Mouse (Mus musculus) kidney, postnatal 4 days (tissue): ENCODE measurements around the gene Olfr877.

Experiments
- DNase-seq, 2 experiments: peaks; one replicate each; pipeline ENCODE4 v3.0.0; 2021; ENCODE audit warnings: mixed read lengths in 2 of 2

Olfr877 gene

DNA sequence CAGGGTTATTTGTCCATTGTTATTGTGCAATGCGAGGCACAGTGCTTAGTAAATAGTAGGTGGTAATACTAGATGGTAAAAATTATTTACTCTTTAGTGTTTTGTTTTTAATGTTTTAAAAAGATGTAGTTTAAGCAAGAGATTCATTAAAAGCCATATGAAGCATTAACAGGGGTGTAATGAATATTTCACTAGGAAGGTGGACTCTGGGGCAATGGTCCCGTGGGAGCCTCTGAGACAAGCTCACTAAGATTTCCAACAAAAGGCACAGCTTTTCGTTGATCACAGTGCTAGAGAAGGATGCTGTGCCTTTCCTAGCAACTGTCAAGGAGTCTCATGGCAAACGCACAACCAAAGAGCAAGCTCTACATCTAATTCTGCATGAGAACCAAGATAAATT is at the start of gene Olfr877:
Gene Olfr877 (plus strand): TSS at position 301 of the 400 bp plus-strand sequence.
- DNase-seq, result no peak

DNA sequence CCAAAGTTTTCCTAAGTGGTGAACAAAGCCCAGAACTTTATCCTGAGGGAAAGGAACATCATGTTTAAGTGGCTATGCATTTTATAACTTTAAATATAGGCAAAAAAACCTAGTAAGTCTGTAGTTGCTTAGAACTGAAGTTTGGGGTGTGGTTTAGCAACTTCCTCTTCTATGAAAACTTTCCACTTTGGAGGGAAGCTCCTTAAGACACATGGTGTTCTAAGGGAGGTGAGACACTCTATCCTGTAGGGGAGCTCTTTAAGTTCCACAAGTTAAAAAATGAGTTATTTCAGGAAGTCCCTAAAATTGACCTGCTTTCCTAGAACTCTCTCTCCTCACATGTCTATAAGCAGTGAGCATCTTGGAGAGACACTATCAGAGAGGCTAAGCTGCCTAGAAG is 46.8 kb upstream of the Olfr877 start:
- no peak for DNase-seq

DNA sequence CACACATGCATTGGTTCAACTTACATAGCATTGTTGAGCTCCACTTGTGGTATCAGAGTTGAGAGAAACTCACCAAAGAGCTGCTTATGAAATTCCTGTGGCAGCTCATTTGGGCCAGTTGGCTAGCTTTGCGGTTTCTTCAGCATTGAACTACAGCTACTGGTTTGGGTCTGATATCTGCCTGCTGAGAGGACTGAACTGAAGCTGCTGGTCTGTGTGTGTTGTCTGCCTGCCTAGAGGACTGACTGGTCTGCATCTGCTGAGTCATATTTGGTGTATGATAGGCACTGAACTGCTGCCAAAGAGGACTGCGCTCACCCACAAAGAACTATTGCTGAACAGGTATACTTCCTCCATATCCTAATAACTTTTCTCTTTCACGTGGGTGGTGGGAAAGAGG is 45.6 kb upstream of the Olfr877 start:
- DNase-seq, result no peak

DNA sequence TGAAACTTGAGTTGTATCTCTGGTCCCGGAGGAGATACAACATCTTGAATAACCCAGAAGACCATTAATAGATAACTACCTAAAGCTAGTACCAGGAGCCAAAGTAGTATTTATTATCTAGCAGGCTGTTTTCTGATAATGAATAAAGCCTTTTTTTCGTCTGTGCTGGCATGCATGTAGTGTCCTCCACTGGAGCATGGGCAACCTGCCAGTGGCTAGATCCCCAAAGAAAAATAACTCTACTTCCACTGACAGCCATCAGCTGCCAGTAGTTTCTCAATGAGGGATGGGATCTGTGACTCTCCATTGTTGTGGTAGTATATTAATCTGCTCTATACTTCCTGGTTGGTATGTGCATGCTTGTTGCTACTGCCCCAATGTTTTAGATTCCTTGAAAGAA is 45.1 kb upstream of the Olfr877 start:
- DNase-seq, result peak; percentile 12 to 24

DNA sequence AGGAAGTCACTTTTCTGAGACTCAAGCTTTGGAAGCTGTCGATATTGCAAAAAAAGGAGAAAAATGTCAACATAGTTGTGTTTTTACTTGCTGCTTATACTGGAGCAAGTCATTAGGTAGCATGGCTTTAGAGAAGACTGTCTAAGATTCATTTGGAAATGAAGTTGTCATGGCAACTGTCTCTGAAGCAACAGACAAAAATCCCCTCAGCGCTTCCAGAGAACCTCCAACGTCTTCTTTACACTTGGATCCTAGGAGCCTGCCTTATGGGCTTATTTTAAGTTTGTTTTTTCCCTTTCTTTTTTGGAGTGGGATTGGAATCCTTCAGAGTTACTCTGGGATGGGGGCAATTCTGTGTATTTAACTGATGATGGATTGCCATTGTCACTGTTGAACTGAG is 39.4 kb upstream of the Olfr877 start:
- no peak for DNase-seq

DNA sequence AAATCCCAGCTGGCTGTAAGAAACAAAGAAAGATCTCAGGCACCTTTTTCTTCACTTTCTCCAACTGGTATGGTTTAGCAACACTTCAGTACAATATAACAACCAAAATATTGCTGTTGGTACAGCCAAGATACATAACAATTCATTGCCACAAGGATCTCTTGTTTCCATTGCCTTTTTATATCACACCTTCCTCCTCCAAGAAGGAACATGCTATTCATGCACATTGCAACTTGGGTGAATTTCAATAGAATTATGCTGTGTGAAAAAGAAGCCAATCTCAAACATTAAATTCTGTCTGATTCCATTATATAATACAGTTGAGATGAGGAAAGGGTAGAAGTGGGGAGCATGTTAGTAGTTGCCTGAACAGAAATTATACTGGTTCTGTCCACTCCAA is 24.2 kb upstream of the Olfr877 start:
- no peak for DNase-seq

DNA sequence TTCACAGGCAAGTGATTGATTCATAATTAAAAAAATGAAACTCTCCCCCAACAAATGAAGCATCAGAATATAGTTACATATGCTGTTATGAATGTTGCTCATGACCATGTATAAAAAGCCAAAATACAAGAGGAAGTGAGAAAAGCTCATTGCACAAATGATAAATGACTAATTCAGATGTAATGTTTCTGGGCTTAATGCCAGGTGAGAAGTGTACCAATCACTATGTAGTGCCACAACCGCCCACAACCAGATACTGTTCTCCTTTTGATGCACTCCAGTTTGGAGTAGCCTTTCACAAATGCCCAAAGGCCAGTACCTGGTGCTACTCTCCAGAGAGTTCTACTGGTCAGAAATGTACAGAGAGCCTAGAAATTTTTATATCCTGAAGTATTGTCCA is 20.7 kb upstream of the Olfr877 start:
- no peak for DNase-seq

DNA sequence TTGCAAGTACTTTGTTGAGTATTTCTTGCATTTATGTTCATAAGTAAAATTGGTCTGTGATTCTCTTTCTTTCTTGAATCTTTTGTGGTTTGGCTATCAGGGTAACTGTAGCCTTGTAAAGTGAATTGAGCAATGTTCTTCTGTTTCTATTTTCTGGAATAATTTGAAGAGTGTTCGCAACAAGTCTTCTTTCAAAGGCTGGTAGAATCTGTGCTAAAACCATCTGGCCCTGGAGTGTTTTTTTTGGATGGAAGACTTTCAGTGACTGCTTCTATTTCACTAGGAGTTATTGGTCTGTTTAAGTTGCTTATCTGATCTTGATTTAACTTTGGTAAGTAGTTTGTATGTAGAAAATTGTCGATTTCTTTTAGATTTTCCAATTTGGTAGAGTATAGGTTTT is 4.8 kb upstream of the Olfr877 start:
- no peak for DNase-seq

DNA sequence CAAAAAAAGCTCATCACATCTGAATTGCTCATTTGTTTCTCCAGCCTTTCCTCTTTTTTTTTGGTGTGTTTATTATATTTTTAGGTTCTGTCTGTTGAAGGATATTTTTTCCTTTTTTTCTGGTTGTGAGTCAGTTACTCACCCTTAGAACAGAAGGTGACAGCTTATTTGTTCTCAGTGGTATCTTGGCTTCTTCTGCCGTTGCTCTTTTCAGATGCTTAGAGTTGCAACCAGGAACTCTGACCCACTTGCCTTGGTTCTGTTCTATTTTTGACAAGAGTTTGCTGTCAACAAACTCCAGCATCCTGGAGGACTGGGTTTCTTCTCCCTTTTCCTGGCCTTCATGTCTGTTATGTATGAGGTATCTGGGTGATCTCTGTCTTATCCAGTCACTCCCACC is 9.3 kb downstream of the Olfr877 start:
- no peak for DNase-seq

DNA sequence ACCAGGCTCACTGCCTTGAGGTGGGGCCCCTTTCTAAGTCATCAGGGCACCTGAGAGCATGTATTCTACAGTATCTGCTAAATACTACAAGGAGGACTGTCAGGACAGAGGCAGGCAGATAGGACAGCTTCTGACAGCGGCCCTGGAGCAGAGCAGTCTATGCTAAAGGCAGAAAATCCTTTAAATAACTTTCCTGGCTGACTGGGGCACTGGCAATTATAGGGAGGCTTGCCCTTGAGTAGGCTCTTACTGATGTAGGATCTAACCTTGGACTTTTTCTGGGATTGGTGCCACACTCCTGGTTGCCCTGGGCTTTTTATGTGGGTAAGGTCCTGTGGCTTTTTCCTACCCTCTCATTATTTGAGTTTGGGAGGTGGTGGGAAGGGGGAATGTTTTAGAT is 16.2 kb downstream of the Olfr877 start:
- no peak for DNase-seq

DNA sequence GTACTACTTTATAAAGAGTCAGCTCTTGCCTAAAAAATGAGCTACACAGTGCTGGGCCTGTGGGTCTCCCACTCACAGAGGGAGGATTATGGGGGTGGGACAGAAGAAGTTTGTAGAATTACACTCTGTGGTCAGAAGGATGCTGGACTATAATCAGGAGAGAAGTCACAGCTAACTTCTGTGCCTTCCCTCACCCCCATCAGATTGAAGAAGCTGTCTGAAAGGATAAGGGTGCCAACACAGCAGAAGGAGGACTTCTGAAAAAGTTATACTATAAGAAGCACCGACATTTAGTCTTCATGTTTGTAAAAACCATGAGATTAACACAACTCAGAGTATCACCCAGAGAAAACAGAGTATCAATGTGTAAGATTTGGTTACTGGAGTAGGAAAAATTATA is 17.0 kb downstream of the Olfr877 start:
- DNase-seq, result no peak

DNA sequence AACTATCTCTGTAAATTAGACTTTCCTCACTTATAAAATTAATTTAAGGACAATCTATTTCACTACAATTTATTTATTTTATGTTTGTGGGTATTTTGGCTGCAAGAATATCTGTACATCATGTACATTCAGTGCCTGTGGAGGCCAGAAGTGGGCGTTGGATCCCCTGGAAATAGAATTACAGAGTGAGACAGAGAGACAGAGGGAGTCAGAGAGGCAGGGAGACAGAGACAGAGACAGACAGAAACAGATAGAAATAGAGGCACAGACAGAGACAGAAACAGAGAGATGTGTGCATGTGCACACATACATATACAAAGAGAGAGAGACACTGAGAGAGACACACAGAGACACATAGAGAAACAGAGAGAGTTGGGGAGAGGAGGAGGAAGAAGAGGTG is 17.5 kb downstream of the Olfr877 start:
- DNase-seq, result no peak

DNA sequence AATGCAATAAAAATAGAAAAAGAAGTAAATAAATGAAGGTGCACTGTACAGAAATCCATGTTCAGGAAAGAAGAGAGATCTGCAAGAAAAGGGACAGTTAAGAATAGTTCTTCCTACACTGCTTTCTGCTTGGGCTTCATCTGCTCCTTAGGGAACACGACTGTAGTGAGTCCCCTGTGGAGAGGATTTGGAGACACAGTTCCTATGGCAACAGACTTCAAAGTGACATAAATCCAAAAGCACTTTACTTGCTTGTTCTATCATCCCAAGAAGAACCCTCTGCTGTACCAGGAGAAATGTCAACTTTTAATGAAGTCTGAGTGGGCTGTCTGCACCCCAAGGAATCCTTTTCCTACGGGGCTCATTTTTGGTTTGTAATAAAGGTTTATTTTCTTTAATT is 36.9 kb downstream of the Olfr877 start:
- DNase-seq, result no peak

DNA sequence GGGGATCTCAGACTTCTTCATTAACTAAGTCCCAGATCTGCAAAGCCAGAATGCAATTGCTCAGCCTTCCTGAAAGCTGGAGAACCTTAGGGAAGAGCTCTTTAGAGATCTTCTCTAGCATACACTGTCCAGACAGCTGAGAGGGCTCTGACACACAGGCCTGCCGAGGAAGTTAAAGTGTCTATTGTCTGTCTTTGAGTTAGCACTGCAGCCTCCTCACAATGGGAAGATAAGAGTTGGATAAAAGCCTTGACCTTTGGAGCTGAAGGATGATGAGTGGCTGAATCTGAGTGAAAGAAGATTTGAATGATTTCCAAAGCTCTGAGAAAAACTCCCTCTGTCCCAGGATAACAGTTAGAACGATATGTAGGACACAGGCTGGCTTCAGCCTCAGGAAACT is 42.6 kb downstream of the Olfr877 start, which contains the start of gene Olfr145:
Gene Olfr145 (plus strand): TSS at position 64 of the 400 bp plus-strand sequence.
- DNase-seq, result no peak

DNA sequence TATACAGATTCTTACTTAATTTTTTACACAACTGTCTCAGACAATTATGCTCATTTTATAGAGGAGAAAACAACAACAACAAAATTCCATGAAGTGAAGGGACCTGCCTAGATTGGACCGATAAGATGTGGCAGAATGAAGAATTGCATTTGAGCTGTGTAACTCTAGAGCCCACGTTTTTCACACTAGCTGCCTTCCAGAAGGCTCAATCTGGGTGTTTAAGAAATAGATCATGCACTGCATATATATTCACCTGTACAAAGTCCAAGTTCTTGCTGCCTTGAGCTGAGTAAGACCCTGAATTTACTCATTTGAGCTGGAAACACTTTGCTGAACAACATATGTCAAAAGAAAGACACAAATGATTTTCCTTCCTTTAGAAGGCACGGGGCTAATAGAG is 51.5 kb downstream of the Olfr877 start:
- DNase-seq, result no peak
